Mouse (Mus musculus) kidney, postnatal 0 days (tissue): ENCODE results near the gene 4932438H23Rik. TPM values are rescaled to one million over a fixed set of nuclear protein-coding genes. Genes with fewer than 3 reads are reported as not detected.
A peak's percentile ranks its signal among the peaks of the same experiment; 100 is the strongest.

ENCODE experiments used
- ATAC-seq: fragments of 200-750 bp; cut with Nextera tagmentation; replicated peaks from 2 replicates; pipeline ENCODE4 v1.8.0; 2017; ENCODE audit warnings: low read depth, moderate number of reproducible peaks, moderate TSS enrichment, moderate library complexity; ENCODE audit not compliant: low FRiP score
- DNase-seq: peaks from one replicate; pipeline ENCODE4 v3.0.0-alpha.2; 2016; ENCODE audit warnings: low spot score
- H3K27ac ChIP-seq: fragments of 300-500 bp; sonication (generic); 2 replicates; pipeline ENCODE4 v1.5.1; 2014; ENCODE audit warnings: mild to moderate bottlenecking
- H3K27me3 ChIP-seq: fragments of 300-500 bp; sonication (generic); 2 replicates; pipeline ENCODE4 v1.6.1; 2014; ENCODE audit warnings: low read length, mixed read lengths; ENCODE audit not compliant: insufficient read depth
- H3K36me3 ChIP-seq: fragments of 300-500 bp; sonication (generic); 2 replicates; pipeline ENCODE4 v1.6.1; 2014; ENCODE audit warnings: low read length, mixed read lengths; ENCODE audit not compliant: insufficient read depth
- H3K4me1 ChIP-seq: fragments of 300-500 bp; sonication (generic); replicated peaks from 2 replicates; pipeline ENCODE4 v1.6.1; 2014; ENCODE audit warnings: antibody characterized with exemption, low read length, mixed read lengths; ENCODE audit not compliant: insufficient read depth
- H3K4me2 ChIP-seq: fragments of 300-500 bp; sonication (generic); 2 replicates; pipeline ENCODE4 v1.6.1; 2014; ENCODE audit warnings: mild to moderate bottlenecking, low read length, moderate library complexity, mixed read lengths
- H3K4me3 ChIP-seq: fragments of 300-500 bp; sonication (generic); replicated peaks from 2 replicates; pipeline ENCODE4 v1.5.1; 2014; ENCODE audit warnings: low read depth, low read length
- H3K9ac ChIP-seq: fragments of 300-500 bp; sonication (generic); 2 replicates; pipeline ENCODE4 v1.6.1; 2014; ENCODE audit warnings: low read depth, low read length
- H3K9me3 ChIP-seq: fragments of 300-500 bp; sonication (generic); replicated peaks from 2 replicates; pipeline ENCODE4 v1.6.1; 2016; ENCODE audit warnings: low read length, inconsistent platforms, mixed read lengths
- CTCF ChIP-seq: IDR thresholded peaks from 2 replicates; pipeline ENCODE4 v1.5.1; 2016; ENCODE audit warnings: antibody characterized with exemption, low read depth, mild to moderate bottlenecking, moderate library complexity
- WGBS: fragments of 180-500 bp; shearing (Covaris S2); extraction: QIAGEN DNeasy Blood & Tissue Kit; methylation state at CpG from one replicate; pipeline ENCODE4 v1.1.7; 2014; 5-methylcytosine and 5-hydroxymethylcytosine counted together
- polyA plus RNA-seq: library from polyadenylated mRNA; unstranded; fragments of >200 nt; fragmentation: Nextera tagmentation; extraction: Ambion mirVana; gene quantifications from 2 replicates; pipeline ENCODE4 v1.2.1, GENCODE M21; 2015

The 4932438H23Rik gene
- polyA plus RNA-seq, 1 experiment from 2014 or later: 0.07 TPM

DNA sequence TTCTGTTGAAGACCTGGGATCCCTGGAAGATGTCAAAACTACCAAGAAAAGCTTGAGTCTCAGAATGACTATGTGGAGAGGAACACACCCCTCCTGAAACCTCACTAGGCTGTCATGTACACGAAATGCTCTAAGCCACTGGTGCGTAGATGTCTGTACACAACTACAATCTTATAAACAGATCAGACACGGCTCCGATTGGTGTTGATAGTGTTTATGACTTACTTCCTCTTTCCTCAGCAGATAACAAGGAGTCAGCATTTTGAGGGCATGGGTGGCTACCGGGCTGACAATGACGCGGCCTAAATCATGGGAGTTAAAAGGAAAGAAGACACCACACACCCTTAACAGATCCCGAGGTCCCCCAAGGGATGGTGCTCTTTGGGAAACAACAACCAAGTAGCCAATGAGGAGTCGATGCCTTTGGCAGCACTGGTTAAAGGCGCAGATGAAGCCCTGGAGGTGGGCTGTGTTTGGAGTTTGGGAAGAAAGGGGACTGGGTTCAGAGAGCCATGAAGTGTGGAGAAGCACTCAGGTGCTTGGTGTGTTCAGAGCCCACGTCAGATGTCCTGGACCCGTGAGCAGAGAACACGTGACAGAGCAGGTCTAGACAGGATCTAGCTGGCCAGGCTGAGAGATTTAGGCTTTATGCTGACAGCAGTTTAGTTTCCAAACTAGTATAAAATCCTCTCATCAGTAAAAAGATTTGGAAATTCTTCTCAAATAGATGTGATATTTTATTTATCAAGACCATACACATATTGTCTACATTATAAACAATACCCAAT is 33.2 kb downstream of the 4932438H23Rik start:
- Histone ChIP-seq H3K4me2 (no peak overlapping the region), H3K27ac (no peak overlapping the region), H3K4me3 (no peak overlapping the region), H3K27me3 (no peaks in the 10 kb centered on the region), H3K9ac (no peak overlapping the region), H3K36me3 (no peaks in the 10 kb centered on the region), H3K9me3 (no peaks in the 10 kb centered on the region), H3K4me1 (0 out of 2 replicates have a peak, but pooled peaks cover 3% of the 10 kb centered on the region)
- no peak for TF ChIP-seq CTCF
- ATAC-seq (peak; percentile 43; the same call in 1 of the 2 replicates), DNase-seq (no peak)
- WGBS: 47% methylated on average over 13 of the region's 13 CpGs

DNA sequence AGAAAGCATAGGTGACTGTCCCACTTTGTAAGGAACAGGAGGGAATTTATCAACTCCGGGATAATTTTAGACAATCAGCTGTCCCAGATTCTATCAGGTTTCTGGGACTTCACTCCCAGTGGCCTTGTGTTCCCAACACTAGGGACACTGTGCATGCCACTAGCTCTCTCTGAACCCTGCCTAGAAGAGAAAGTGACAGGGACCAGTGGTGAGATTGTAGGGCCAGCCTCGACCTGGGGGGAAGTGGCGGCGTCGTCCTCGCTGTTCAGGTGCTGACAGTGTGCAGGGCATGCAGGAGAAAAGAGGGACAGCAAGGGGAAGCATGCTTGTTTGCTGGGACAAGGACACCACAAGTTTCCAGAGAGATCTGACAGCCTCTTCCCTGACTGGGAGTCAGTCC is 37.2 kb downstream of the 4932438H23Rik start:
- TF ChIP-seq CTCF: no peak
- DNase-seq (no peak), ATAC-seq (no peak)
- Histone ChIP-seq H3K36me3 (no peaks in the 10 kb centered on the region), H3K9me3 (no peaks in the 10 kb centered on the region), H3K27me3 (no peaks in the 10 kb centered on the region), H3K4me2 (no peak overlapping the region), H3K4me1 (peaks cover 12% of the 10 kb centered on the region), H3K27ac (no peak overlapping the region), H3K4me3 (no peak overlapping the region), H3K9ac (no peak overlapping the region)
- 81% methylated on average over 6 of the region's 6 CpGs for WGBS

DNA sequence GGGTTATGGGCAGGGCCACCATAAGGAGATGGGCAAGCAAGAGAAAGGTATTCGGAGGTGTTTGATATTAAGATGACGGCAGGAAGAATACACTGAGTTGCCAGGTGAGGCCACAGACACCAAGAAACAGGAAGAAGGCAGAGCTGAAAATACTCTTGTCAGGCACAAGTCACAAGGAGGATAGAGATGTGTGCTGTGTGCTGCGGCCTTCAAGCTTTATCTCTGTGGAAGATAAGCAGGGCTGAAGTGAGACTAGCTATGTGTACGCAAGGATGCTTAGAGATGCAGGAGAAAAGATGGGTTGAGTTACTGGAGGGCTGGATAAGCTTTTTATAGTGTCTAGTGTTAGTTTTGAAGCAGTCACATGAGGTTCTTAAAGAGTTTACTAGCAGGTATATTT is 37.7 kb downstream of the 4932438H23Rik start:
- no peak overlapping the region for H3K4me3 ChIP-seq
- ATAC-seq (no peak), DNase-seq (no peak)
- H3K27me3 ChIP-seq: no peaks in the 10 kb centered on the region
- no peak overlapping the region for H3K9ac ChIP-seq
- 0 out of 2 replicates have a peak overlapping the region, but pooled peaks have one; percentile 72 for H3K27ac ChIP-seq
- no peaks in the 10 kb centered on the region for H3K9me3 ChIP-seq
- peaks cover 12% of the 10 kb centered on the region for H3K4me1 ChIP-seq
- H3K36me3 ChIP-seq: no peaks in the 10 kb centered on the region
- 88% methylated on average over 4 of the region's 4 CpGs for WGBS
- TF ChIP-seq CTCF: no peak
- H3K4me2 ChIP-seq: no peak overlapping the region

DNA sequence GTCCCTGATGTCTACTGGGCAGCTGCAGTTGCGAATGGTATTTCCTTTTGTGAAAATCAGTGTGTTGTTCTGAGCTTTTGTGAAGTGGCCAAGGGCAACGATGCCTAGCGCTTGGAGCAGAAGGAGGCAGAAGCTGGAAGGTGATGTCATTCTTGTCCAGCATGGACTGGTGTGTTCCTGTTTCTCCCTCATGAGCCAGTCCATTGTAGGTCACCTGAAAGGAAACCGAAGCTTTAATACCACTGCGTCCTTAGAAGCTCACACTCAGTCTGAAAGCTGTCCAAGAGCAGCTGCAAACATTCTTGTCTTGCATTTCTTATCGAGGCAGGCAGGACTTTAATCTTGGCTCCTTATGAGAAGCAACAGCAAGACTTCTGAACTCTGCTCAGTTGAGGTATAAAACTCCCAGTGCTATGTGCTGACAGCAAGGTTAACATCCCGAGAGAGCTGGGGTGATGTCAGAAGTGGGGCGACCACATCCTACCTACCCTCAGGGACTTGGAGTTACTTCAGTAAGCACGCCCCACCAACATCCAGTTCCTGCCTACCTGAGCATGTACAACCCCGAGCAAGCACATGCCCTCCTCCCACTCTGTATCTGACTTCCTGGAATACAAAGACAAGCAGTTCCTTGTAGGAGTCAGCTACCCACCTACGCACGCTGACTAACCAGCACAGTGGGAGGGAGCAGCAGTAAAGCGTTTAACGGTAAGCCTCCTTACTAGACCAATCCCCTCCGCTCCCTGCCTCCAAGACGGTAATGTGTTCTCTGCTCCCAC is 38.7 kb downstream of the 4932438H23Rik start:
- Histone ChIP-seq H3K36me3 (no peaks in the 10 kb centered on the region), H3K27me3 (no peaks in the 10 kb centered on the region), H3K27ac (peak overlapping the region; percentile 72), H3K4me3 (no peak overlapping the region), H3K9me3 (no peaks in the 10 kb centered on the region), H3K9ac (peak overlapping the region; percentile 28; the same call in 1 of the 2 replicates), H3K4me2 (peak overlapping the region; percentile 41), H3K4me1 (peaks cover 12% of the 10 kb centered on the region)
- 15% methylated on average over 16 of the region's 16 CpGs for WGBS
- DNase-seq (peak; percentile 77), ATAC-seq (peak; percentile 92)
- TF ChIP-seq CTCF: no peak

DNA sequence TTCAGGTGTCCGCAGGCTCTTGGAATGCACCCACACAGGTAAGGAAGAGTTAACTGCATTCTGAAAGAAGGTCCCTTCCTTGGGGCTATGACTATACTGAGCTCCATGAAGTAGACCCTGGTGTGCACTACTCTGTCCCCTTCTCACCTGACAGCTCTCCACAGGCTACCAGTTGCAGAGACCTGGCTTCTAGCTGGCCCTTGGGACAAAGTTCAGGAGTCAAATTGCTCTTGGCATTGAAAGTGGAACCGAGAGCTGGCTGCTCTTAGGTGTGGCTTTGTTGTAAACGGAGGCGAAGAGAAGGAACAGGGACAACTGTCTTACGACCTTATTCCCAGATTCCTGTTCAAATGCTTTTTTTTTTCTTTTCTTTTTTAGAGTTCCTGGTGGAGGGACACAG is 39.8 kb downstream of the 4932438H23Rik start:
- Histone ChIP-seq H3K27ac (no peak overlapping the region), H3K9me3 (no peaks in the 10 kb centered on the region), H3K4me3 (no peak overlapping the region), H3K4me1 (peaks cover 12% of the 10 kb centered on the region), H3K27me3 (no peaks in the 10 kb centered on the region), H3K36me3 (no peaks in the 10 kb centered on the region), H3K9ac (no peak overlapping the region), H3K4me2 (no peak overlapping the region)
- DNase-seq: no peak
- ATAC-seq: no peak
- 61% methylated on average over 5 of the region's 5 CpGs for WGBS
- TF ChIP-seq CTCF: no peak

DNA sequence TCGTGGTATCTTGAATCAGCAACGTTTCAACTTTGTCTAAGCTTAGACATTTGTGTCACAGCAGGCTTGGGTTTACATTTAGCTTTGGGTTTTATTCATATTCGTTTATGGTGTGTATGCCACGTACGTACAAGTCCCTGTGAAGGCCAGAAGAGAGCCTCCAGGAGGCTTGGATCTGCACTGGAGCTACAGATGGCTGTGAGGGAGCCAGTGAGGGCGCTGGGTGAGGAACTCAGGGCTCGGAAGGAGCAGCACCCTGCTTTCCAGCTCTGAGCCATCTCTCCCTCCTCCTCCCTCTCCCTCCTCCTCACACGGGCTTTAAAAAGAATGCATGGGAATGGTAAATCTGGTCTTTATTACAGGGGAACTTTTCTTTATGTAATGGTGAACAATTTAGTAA is 41.3 kb downstream of the 4932438H23Rik start:
- TF ChIP-seq CTCF: no peak
- Histone ChIP-seq H3K27ac (no peak overlapping the region), H3K4me2 (no peak overlapping the region), H3K4me3 (no peak overlapping the region), H3K9ac (no peak overlapping the region), H3K4me1 (peaks cover 12% of the 10 kb centered on the region), H3K27me3 (no peaks in the 10 kb centered on the region), H3K36me3 (no peaks in the 10 kb centered on the region), H3K9me3 (no peaks in the 10 kb centered on the region)
- WGBS: 64% methylated on average over 8 of the region's 8 CpGs
- no peak for DNase-seq
- no peak for ATAC-seq
